Mouse (Mus musculus): ENCODE results near the gene Kif26a.
A peak's percentile ranks its signal among the peaks of the same experiment; 100 is the strongest.

The Kif26a gene

GRCm38 (mm10) chr12:112223721-112224337 lies 77.8 kb downstream of the Kif26a start:
- no peak for DNase-seq

GRCm38 (mm10) chr12:112226238-112226637 lies 80.2 kb downstream of the Kif26a start:
- DNase-seq: no peak

GRCm38 (mm10) chr12:112226656-112227055 lies 80.6 kb downstream of the Kif26a start:
- no peak for DNase-seq

GRCm38 (mm10) chr12:112229084-112229483 lies 83.1 kb downstream of the Kif26a start:
- no peak for DNase-seq

DNA sequence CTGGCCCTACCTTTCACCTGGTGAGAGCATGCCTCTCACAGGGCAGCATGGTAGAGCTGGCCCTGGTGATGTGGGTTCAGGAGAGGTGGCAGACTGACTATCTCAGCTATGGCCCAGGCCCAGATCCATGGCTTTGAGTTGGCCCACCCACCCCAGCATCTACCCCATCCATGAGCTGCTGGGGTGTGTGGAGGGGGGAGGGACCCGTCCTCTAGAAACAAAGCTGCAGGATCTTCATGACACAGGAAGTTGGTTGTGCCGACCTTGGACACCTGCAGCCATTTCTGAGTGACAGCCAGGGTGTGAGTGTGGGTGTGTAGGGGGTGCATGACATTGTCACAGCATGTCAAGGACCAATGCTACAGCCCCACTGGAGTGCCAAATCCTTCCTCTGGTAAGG lies 84.2 kb downstream of the Kif26a start:
- peak; percentile 65 for DNase-seq

All from thymus, postnatal 4 days (tissue).